Mouse (Mus musculus) heart, adult 2 months (tissue): ENCODE measurements around the gene Stab1. TPM values are rescaled to one million over a fixed set of nuclear protein-coding genes. Genes with fewer than 3 reads are reported as not detected.

Experiments used
- DNase-seq, 2 experiments: peaks; one replicate each; pipeline ENCODE4 v3.0.0; 2021
- H3K27ac ChIP-seq: fragments of 200-600 bp; 2 replicates; pipeline ENCODE4 v1.8.1; 2022
- H3K27me3 ChIP-seq: fragments of 200-500 bp; 2 replicates; pipeline ENCODE4 v1.6.1; 2012; ENCODE audit warnings: mild to moderate bottlenecking, low read length, inconsistent platforms, mixed read lengths; ENCODE audit not compliant: control insufficient read depth, insufficient read depth
- H3K36me3 ChIP-seq: fragments of 200-500 bp; 2 replicates; pipeline ENCODE4 v1.6.1; 2012; ENCODE audit warnings: low read length, inconsistent platforms; ENCODE audit not compliant: control insufficient read depth, insufficient read depth
- H3K4me1 ChIP-seq: fragments of 200-500 bp; 2 replicates; pipeline ENCODE4 v1.6.1; 2011; ENCODE audit warnings: low read length; ENCODE audit not compliant: control insufficient read depth, insufficient read depth
- H3K4me3 ChIP-seq: fragments of 200-600 bp; 2 replicates; pipeline ENCODE4 v1.8.1; 2022
- H3K79me2 ChIP-seq: fragments of 200-500 bp; replicated peaks from 2 replicates; pipeline ENCODE4 v1.6.1; 2012; ENCODE audit warnings: mild to moderate bottlenecking, inconsistent platforms, low read length, moderate library complexity, mixed read lengths; ENCODE audit not compliant: control insufficient read depth, insufficient read depth
- H3K9ac ChIP-seq: fragments of 200-500 bp; 2 replicates; pipeline ENCODE4 v1.6.1; 2012; ENCODE audit warnings: low read depth, mild to moderate bottlenecking, control low read depth, inconsistent platforms, low read length, mixed read lengths
- CTCF ChIP-seq: fragments of 200-600 bp; IDR thresholded peaks from 2 replicates; pipeline ENCODE4 v1.8.1; 2022; ENCODE audit warnings: antibody characterized with exemption, mild to moderate bottlenecking, moderate library complexity
- EP300 ChIP-seq: fragments of 200-500 bp; IDR thresholded peaks from 2 replicates; pipeline ENCODE4 v1.6.1; 2011; ENCODE audit warnings: low read depth, low read length, control low read depth; ENCODE audit not compliant: insufficient read depth
- POLR2A ChIP-seq: fragments of 200-500 bp; IDR thresholded peaks from 2 replicates; pipeline ENCODE4 v1.6.1; 2011; ENCODE audit warnings: mild to moderate bottlenecking, low read depth, low read length, control low read depth; ENCODE audit not compliant: insufficient read depth
- WGBS: fragments of 180-500 bp; shearing (Covaris S2); methylation state at CpG from one replicate; pipeline ENCODE4 v1.1.7; 2018; 5-methylcytosine and 5-hydroxymethylcytosine counted together
- intact Hi-C: fragments of 180-260 bp; cut with DNase I; formaldehyde crosslinking; loops from one replicate; pipeline ENCODE4 v1.15.1; 2025
- polyA plus RNA-seq: library from polyadenylated mRNA; depleted of rRNA; stranded (reverse); fragments of >200 nt; gene quantifications from 2 replicates; pipeline ENCODE4 v1.2.3, GENCODE M21; 2012
- total RNA-seq, 2 experiments: library from RNA; stranded (reverse); gene quantifications; 2 replicates each; pipeline ENCODE4 v1.2.3; 2021

Gene Stab1
- total and polyA plus RNA-seq, 3 experiments: 64.2 to 77.0 (median 65.0) TPM

GRCm38 (mm10) chr14:31183541-31183940, 15.1 kb upstream of the Stab1 start:
- no peaks in the 10 kb centered on the region for H3K27me3 ChIP-seq
- H3K36me3 ChIP-seq: no peaks in the 10 kb centered on the region; the same call in 1 of the 2 replicates
- TF ChIP-seq CTCF (no peak), EP300 (no peak), POLR2A (no peak)
- no peak overlapping the region; the same call in 1 of the 2 replicates for H3K27ac ChIP-seq
- no peaks in the 10 kb centered on the region for H3K79me2 ChIP-seq
- no peak overlapping the region for H3K9ac ChIP-seq
- DNase-seq: no peak
- 43% methylated on average over 5 of the region's 5 CpGs for WGBS
- peaks cover 12% of the 10 kb centered on the region for H3K4me1 ChIP-seq
- intact Hi-C loops: no loop called here
- H3K4me3 ChIP-seq: no peak overlapping the region

GRCm38 (mm10) chr14:31182786-31183290, 14.4 kb upstream of the Stab1 start:
- intact Hi-C loops: no loop called here
- TF ChIP-seq EP300: 0 out of 2 replicates have a peak, but pooled peaks have one; percentile 53
- TF ChIP-seq POLR2A: peak; percentile 39; the same call in 1 of the 2 replicates
- TF ChIP-seq CTCF: no peak
- Histone ChIP-seq H3K4me3 (no peak overlapping the region), H3K36me3 (no peaks in the 10 kb centered on the region; the same call in 1 of the 2 replicates), H3K27ac (peak overlapping the region; percentile 47), H3K9ac (no peak overlapping the region), H3K79me2 (no peaks in the 10 kb centered on the region), H3K27me3 (no peaks in the 10 kb centered on the region), H3K4me1 (peaks cover 12% of the 10 kb centered on the region)
- WGBS: 53% methylated on average over 2 of the region's 2 CpGs
- peak in 1 of 2 experiments; percentile 51 for DNase-seq

GRCm38 (mm10) chr14:31181512-31181911, 13.1 kb upstream of the Stab1 start:
- Histone ChIP-seq H3K4me3 (no peak overlapping the region), H3K36me3 (no peaks in the 10 kb centered on the region; the same call in 1 of the 2 replicates), H3K27ac (peak overlapping the region; percentile 11; the same call in 1 of the 2 replicates), H3K9ac (no peak overlapping the region), H3K79me2 (no peaks in the 10 kb centered on the region), H3K4me1 (peaks cover 12% of the 10 kb centered on the region), H3K27me3 (no peaks in the 10 kb centered on the region)
- 72% methylated on average over 4 of the region's 4 CpGs for WGBS
- intact Hi-C loops: no loop called here
- no peak for DNase-seq
- TF ChIP-seq EP300 (no peak), POLR2A (no peak), CTCF (no peak)

- TF ChIP-seq EP300 (no peak), CTCF (no peak), POLR2A (no peak)
- 65% methylated on average over 12 of the region's 12 CpGs for WGBS
- Histone ChIP-seq H3K27ac (no peak overlapping the region), H3K4me1 (peaks cover 12% of the 10 kb centered on the region), H3K27me3 (no peaks in the 10 kb centered on the region), H3K9ac (no peak overlapping the region), H3K36me3 (no peaks in the 10 kb centered on the region; the same call in 1 of the 2 replicates), H3K79me2 (no peaks in the 10 kb centered on the region), H3K4me3 (no peak overlapping the region)
- intact Hi-C loops: no loop called here
- peak in 1 of 2 experiments; percentile 32 for DNase-seq
Measured at GRCm38 (mm10) chr14:31179677-31180365, 11.4 kb upstream of the Stab1 start.

GRCm38 (mm10) chr14:31177715-31178114, 9.3 kb upstream of the Stab1 start:
- Histone ChIP-seq H3K27ac (no peak overlapping the region), H3K79me2 (no peaks in the 10 kb centered on the region), H3K4me1 (peaks cover 11% of the 10 kb centered on the region), H3K9ac (no peak overlapping the region), H3K27me3 (no peaks in the 10 kb centered on the region), H3K36me3 (peaks cover 3% of the 10 kb centered on the region; the same call in 1 of the 2 replicates), H3K4me3 (no peak overlapping the region)
- no peak for DNase-seq
- WGBS: 78% methylated on average over 5 of the region's 5 CpGs
- no peak for TF ChIP-seq EP300
- TF ChIP-seq CTCF: no peak
- TF ChIP-seq POLR2A: no peak
- intact Hi-C loops: no loop called here

GRCm38 (mm10) chr14:31177287-31177686, 8.8 kb upstream of the Stab1 start:
- intact Hi-C loops: no loop called here
- peaks cover 3% of the 10 kb centered on the region; the same call in 1 of the 2 replicates for H3K36me3 ChIP-seq

More at GRCm38 (mm10) chr14:31177287-31177686, 8.8 kb upstream of the Stab1 start:
- TF ChIP-seq CTCF (no peak), EP300 (no peak), POLR2A (no peak)
- DNase-seq: no peak
- no peak overlapping the region for H3K27ac ChIP-seq
- whole genome bisulfite sequencing: 60% methylated on average over 16 of the region's 16 CpGs
- H3K9ac ChIP-seq: no peak overlapping the region
- H3K4me1 ChIP-seq: peaks cover 9% of the 10 kb centered on the region
- H3K27me3 ChIP-seq: no peaks in the 10 kb centered on the region
- H3K79me2 ChIP-seq: no peaks in the 10 kb centered on the region
- H3K4me3 ChIP-seq: no peak overlapping the region
